Mouse (Mus musculus) ES-Bruce4 (cell line): ENCODE data around the gene Heatr4. TPM values are rescaled to one million over a fixed set of nuclear protein-coding genes. Genes with fewer than 3 reads are reported as not detected.
"Not testable (repeated sequence)": the region's sequence is repeated elsewhere in the genome, so short reads cannot be mapped to it uniquely, and the experiment has no call there.

Experiments used
- H3K27ac ChIP-seq: 2 replicates; pipeline ENCODE4 v1.5.1; 2012; ENCODE audit warnings: low read length, inconsistent platforms; ENCODE audit not compliant: insufficient read depth
- H3K27me3 ChIP-seq: 2 replicates; pipeline ENCODE4 v1.6.1; 2012; ENCODE audit warnings: mild to moderate bottlenecking, low read length, inconsistent platforms; ENCODE audit not compliant: control insufficient read depth, poor library complexity, insufficient read depth, severe bottlenecking
- H3K36me3 ChIP-seq: 2 replicates; pipeline ENCODE4 v1.6.1; 2012; ENCODE audit warnings: inconsistent platforms, mild to moderate bottlenecking, low read length, moderate library complexity; ENCODE audit not compliant: control insufficient read depth, poor library complexity, insufficient read depth, severe bottlenecking
- H3K4me1 ChIP-seq: one replicate; pipeline ENCODE4 v1.8.1; 2011; ENCODE audit warnings: low read length; ENCODE audit not compliant: control insufficient read depth, insufficient read depth
- H3K4me3 ChIP-seq: 2 replicates; pipeline ENCODE4 v1.5.1; 2011; ENCODE audit warnings: low read depth, mild to moderate bottlenecking, low read length
- H3K9ac ChIP-seq: 2 replicates; pipeline ENCODE4 v1.6.1; 2012; ENCODE audit warnings: low read depth, mild to moderate bottlenecking, inconsistent platforms; ENCODE audit not compliant: poor library complexity, severe bottlenecking
- H3K9me3 ChIP-seq: replicated peaks from 2 replicates; pipeline ENCODE4 v1.6.1; 2012; ENCODE audit warnings: mild to moderate bottlenecking, low read length, inconsistent platforms; ENCODE audit not compliant: control insufficient read depth, poor library complexity, insufficient read depth, severe bottlenecking
- CTCF ChIP-seq: IDR thresholded peaks from one replicate; pipeline ENCODE4 v1.8.1; 2011; ENCODE audit warnings: low read depth, low read length
- EP300 ChIP-seq: IDR thresholded peaks from 2 replicates; pipeline ENCODE4 v1.6.1; 2011; ENCODE audit warnings: low read depth, low read length; ENCODE audit not compliant: insufficient read depth
- POLR2A ChIP-seq: IDR thresholded peaks from one replicate; pipeline ENCODE4 v1.8.1; 2011; ENCODE audit warnings: low read length; ENCODE audit not compliant: insufficient read depth
- polyA plus RNA-seq: library from polyadenylated mRNA; stranded (reverse); fragments of >200 nt; gene quantifications from 2 replicates; pipeline ENCODE4 v1.2.4, GENCODE M21; 2011; ENCODE audit warnings: low read depth; ENCODE audit not compliant: missing spikeins, insufficient read depth, insufficient read length

The Heatr4 gene
- polyA plus RNA-seq, 1 experiment: not detected

DNA sequence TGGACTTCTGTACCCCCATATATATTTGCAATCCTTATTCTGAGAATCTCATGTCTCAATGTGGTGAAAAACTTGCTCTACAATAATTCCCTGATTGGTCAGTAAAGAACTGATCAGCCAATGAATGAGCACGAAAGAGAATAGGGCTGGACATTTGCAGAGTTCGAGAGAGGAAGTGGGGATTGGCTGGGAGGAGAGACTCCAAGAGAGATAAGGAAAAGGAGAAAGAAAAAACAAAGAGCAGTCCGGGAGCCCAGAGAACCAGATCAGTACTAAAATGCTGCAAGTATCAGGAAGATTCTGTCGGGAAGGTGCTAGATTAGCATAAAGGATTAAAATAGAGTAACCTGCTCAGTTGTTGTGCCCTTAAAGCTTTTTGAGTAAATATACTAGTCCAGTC, 35.6 kb downstream of the Heatr4 start:
- H3K27me3 ChIP-seq: no peaks in the 10 kb centered on the region
- no peak overlapping the region for H3K4me3 ChIP-seq
- H3K9me3 ChIP-seq: no peaks in the 10 kb centered on the region
- no peak overlapping the region for H3K9ac ChIP-seq
- H3K27ac ChIP-seq: no peak overlapping the region
- H3K4me1 ChIP-seq: peaks cover 4% of the 10 kb centered on the region
- peaks cover 9% of the 10 kb centered on the region for H3K36me3 ChIP-seq
- TF ChIP-seq POLR2A (no peak), CTCF (no peak), EP300 (no peak)

- H3K9ac ChIP-seq: no peak overlapping the region
- H3K27me3 ChIP-seq: no peaks in the 10 kb centered on the region
- no peak overlapping the region for H3K4me3 ChIP-seq
- H3K36me3 ChIP-seq: peaks cover 3% of the 10 kb centered on the region; the same call in 1 of the 2 replicates
- H3K4me1 ChIP-seq: peaks cover 4% of the 10 kb centered on the region
- H3K27ac ChIP-seq: no peak overlapping the region
- H3K9me3 ChIP-seq: no peaks in the 10 kb centered on the region
- no peak for TF ChIP-seq CTCF
- TF ChIP-seq POLR2A: no peak
- TF ChIP-seq EP300: no peak
Observed at GRCm38 (mm10) chr12:83947260-83947811, 37.3 kb downstream of the Heatr4 start.

- Histone ChIP-seq H3K9ac (no peak overlapping the region), H3K4me3 (no peak overlapping the region), H3K9me3 (no peaks in the 10 kb centered on the region), H3K27ac (no peak overlapping the region), H3K4me1 (no peaks in the 10 kb centered on the region), H3K27me3 (no peaks in the 10 kb centered on the region), H3K36me3 (no peaks in the 10 kb centered on the region)
- TF ChIP-seq CTCF (no peak), EP300 (no peak), POLR2A (no peak)
Observed at GRCm38 (mm10) chr12:83941938-83942337, 42.7 kb downstream of the Heatr4 start.

GRCm38 (mm10) chr12:83940031-83940430, 44.6 kb downstream of the Heatr4 start:
- no peaks in the 10 kb centered on the region for H3K4me1 ChIP-seq
- no peaks in the 10 kb centered on the region for H3K9me3 ChIP-seq
- H3K9ac ChIP-seq: no peak overlapping the region
- no peaks in the 10 kb centered on the region for H3K27me3 ChIP-seq
- no peaks in the 10 kb centered on the region for H3K36me3 ChIP-seq
- no peak for TF ChIP-seq CTCF
- no peak for TF ChIP-seq EP300
- TF ChIP-seq POLR2A: no peak
- H3K27ac ChIP-seq: no peak overlapping the region
- H3K4me3 ChIP-seq: no peak overlapping the region

DNA sequence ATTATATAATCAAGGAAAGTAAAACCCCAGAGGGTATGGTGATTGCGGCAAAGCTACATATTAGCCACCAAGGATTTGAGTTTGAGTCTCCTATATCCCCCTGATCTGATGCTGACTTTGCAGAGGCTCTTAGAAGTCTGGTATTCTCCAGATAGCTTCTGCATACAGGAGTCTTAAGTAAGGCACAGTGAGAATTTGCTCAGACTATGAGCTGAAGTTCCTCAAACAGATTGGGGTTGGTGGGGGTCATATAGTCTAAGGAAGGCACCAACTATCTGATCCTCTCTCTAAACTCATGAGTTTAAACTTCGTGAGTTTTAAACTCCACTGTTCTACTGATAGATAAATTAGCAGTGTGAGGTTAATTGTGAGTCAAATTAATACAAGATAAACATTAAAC, 45.3 kb downstream of the Heatr4 start:
- H3K27ac ChIP-seq: no peak overlapping the region
- H3K4me3 ChIP-seq: no peak overlapping the region
- TF ChIP-seq EP300 (no peak), CTCF (no peak), POLR2A (no peak)
- no peaks in the 10 kb centered on the region for H3K36me3 ChIP-seq
- no peak overlapping the region for H3K9ac ChIP-seq
- H3K9me3 ChIP-seq: no peaks in the 10 kb centered on the region
- H3K4me1 ChIP-seq: no peaks in the 10 kb centered on the region
- no peaks in the 10 kb centered on the region for H3K27me3 ChIP-seq

GRCm38 (mm10) chr12:83938592-83938991, 46.1 kb downstream of the Heatr4 start:
- H3K36me3 ChIP-seq, H3K4me3 ChIP-seq, H3K4me1 ChIP-seq, H3K27me3 ChIP-seq, H3K27ac ChIP-seq, H3K9ac ChIP-seq, H3K9me3 ChIP-seq: not testable (repeated sequence)
